Mouse (Mus musculus): ENCODE results near the gene Spp2. TPM values are rescaled to one million over a fixed set of nuclear protein-coding genes. Genes with fewer than 3 reads are reported as not detected.
"Not testable (repeated sequence)": the region's sequence is repeated elsewhere in the genome, so short reads cannot be mapped to it uniquely, and the experiment has no call there.

The Spp2 gene
- polyA plus RNA-seq, 1 experiment, result not detected

GRCm38 (mm10) chr1:88434057-88434456 is 27.3 kb downstream of the Spp2 start:
- Histone ChIP-seq H3K27ac (ENCODE audit: control insufficient read depth, insufficient read depth, low read depth, low read length) (no peak overlapping the region), H3K27me3 (ENCODE audit: control insufficient read depth, insufficient read depth, low read length) (no peaks in the 10 kb centered on the region), H3K4me1 (ENCODE audit: control insufficient read depth, insufficient read depth, low read length) (no peaks in the 10 kb centered on the region), H3K36me3 (ENCODE audit: control insufficient read depth, insufficient read depth, low read length) (no peaks in the 10 kb centered on the region), H3K4me3 (ENCODE audit: control insufficient read depth, low read depth, low read length) (no peak overlapping the region)
- TF ChIP-seq POLR2A (IDR thresholded peaks at IDR 0.05; ENCODE audit: control insufficient read depth, low read depth, low read length), result no peak
- TF ChIP-seq CTCF (IDR thresholded peaks at IDR 0.05; ENCODE audit: control insufficient read depth, insufficient read depth, insufficient replicate concordance, low read depth, low read length), result no peak

DNA sequence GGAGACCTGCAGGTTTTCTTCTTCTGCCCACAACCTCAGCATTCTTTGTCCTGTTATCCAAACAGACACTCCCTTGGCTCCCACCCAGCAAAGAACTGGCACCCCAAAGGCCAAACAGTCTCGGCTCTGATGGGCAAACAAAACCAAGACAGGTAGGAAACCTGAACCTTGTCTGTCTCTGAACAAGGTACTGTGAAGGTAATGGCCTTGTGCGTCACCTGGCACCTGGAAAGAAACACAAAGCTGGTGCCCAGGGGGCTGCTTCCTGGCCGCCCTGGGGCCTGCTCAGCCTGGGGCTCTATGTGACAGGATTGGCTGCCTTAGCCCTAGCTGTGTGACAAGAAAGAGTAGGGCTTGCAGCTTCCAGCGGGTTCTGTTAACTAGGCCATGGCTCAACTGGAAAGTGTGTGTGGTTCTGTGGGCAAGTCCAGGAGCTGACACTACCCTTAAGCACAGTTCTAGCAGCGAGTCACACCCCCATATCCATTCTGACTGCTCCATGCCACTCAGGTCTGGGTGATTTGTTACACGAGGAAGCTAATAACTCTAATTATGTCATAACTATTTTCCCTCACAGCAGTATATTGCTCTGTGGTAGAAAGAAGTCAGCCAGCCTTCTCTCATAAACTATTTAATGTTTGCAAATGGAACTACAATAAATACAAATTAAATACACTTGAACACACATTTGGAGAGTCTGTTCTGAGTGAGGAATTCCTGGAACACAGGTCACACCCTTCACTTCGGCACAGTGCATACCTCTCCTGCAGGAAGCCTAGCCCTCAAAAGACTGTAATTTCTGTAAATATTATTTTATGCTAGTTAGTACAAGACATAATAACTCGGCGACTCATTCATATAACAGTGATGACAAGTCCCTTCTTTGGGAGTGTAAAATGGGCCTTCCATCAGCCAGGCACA is 30.7 kb downstream of the Spp2 start:
- H3K27ac ChIP-seq (ENCODE audit: control insufficient read depth, insufficient read depth, low read depth, low read length), result no peak overlapping the region

GRCm38 (mm10) chr1:88443383-88443782 is 36.6 kb downstream of the Spp2 start:
- Histone ChIP-seq H3K4me3 (ENCODE audit: control insufficient read depth, low read depth, low read length) (no peak overlapping the region), H3K27ac (ENCODE audit: control insufficient read depth, insufficient read depth, low read depth, low read length) (no peak overlapping the region), H3K4me1 (ENCODE audit: control insufficient read depth, insufficient read depth, low read length) (no peaks in the 10 kb centered on the region), H3K36me3 (ENCODE audit: control insufficient read depth, insufficient read depth, low read length) (no peaks in the 10 kb centered on the region), H3K27me3 (ENCODE audit: control insufficient read depth, insufficient read depth, low read length) (no peaks in the 10 kb centered on the region)
- no peak for TF ChIP-seq CTCF (IDR thresholded peaks at IDR 0.05; ENCODE audit: control insufficient read depth, insufficient read depth, insufficient replicate concordance, low read depth, low read length)
- no peak for TF ChIP-seq POLR2A (IDR thresholded peaks at IDR 0.05; ENCODE audit: control insufficient read depth, low read depth, low read length)

More for the DNA sequence above, 30.7 kb downstream of the Spp2 start:
- Histone ChIP-seq H3K4me3 (ENCODE audit: control insufficient read depth, low read depth, low read length) (no peak overlapping the region), H3K36me3 (ENCODE audit: control insufficient read depth, insufficient read depth, low read length) (no peaks in the 10 kb centered on the region), H3K4me1 (ENCODE audit: control insufficient read depth, insufficient read depth, low read length) (no peaks in the 10 kb centered on the region), H3K27me3 (ENCODE audit: control insufficient read depth, insufficient read depth, low read length) (no peaks in the 10 kb centered on the region)
- no peak for TF ChIP-seq POLR2A (IDR thresholded peaks at IDR 0.05; ENCODE audit: control insufficient read depth, low read depth, low read length)
- no peak for TF ChIP-seq CTCF (IDR thresholded peaks at IDR 0.05; ENCODE audit: control insufficient read depth, insufficient read depth, insufficient replicate concordance, low read depth, low read length)

DNA sequence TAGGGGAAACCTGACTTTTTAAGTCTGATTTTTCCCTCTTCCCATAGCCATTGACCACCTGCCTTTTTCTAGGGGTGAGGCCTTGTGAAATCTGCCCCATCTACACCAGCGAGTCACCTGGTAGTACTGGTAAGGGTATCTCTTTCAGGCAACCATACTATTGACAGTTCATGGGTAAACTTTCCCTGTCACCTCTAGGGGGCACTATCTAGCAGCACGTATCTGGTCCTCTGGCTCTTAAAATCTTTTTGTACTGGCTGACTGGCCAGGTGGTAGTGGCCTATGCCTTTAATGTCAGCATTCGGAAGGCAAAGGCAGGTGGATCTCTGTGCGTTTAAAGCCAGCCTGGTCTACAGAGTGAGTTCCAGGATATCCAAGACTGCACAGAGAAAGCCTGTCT is 38.6 kb downstream of the Spp2 start:
- 0 out of 2 replicates have a peak, but pooled peaks have one; percentile 3 for TF ChIP-seq CTCF (IDR thresholded peaks at IDR 0.05; ENCODE audit: control insufficient read depth, insufficient read depth, insufficient replicate concordance, low read depth, low read length)
- TF ChIP-seq POLR2A (IDR thresholded peaks at IDR 0.05; ENCODE audit: control insufficient read depth, low read depth, low read length), result no peak
- H3K27ac ChIP-seq (ENCODE audit: control insufficient read depth, insufficient read depth, low read depth, low read length), result no peak overlapping the region
- no peaks in the 10 kb centered on the region for H3K36me3 ChIP-seq (ENCODE audit: control insufficient read depth, insufficient read depth, low read length)
- H3K4me1 ChIP-seq (ENCODE audit: control insufficient read depth, insufficient read depth, low read length), result no peaks in the 10 kb centered on the region
- H3K4me3 ChIP-seq (ENCODE audit: control insufficient read depth, low read depth, low read length), result no peak overlapping the region
- H3K27me3 ChIP-seq (ENCODE audit: control insufficient read depth, insufficient read depth, low read length), result no peaks in the 10 kb centered on the region

DNA sequence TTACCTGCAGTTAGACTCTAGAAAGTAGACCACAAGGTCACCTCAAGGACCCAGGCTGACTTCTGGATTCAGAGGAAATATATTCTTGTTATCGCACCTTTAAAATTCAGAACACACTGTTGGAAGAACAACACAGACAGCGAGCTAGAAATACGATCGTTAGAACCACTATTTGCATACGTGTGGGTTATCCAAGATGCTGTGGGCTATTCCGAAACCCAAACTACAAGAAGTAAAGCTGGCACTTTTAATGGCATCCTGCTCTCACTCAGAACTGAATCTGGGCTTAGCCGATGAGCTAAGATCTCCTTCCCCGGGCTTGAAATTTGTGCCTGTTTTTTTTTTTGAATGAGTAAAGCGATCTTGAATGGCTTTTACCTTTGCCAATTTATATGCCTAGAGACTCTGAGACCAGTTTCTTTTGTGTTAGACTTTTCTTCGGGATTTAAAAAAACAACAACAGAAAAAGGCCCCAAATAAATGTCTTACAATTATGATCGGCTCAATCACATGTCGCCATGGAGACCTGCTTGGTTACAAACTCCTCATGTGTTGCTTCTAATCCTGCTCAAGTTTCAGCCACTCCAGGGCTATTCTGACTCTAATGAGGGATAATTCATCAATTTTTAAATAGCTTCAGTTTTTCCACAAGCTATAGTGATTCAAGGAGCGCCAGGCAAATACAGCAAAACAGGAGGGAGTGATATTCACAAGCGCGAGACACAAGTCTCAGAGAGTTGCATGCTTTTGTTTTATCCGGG is 39.7 kb downstream of the Spp2 start:
- Histone ChIP-seq H3K27ac (ENCODE audit: control insufficient read depth, insufficient read depth, low read depth, low read length) (no peak overlapping the region), H3K4me3 (ENCODE audit: control insufficient read depth, low read depth, low read length) (no peak overlapping the region)
- TF ChIP-seq POLR2A (IDR thresholded peaks at IDR 0.05; ENCODE audit: control insufficient read depth, low read depth, low read length) (no peak), CTCF (IDR thresholded peaks at IDR 0.05; ENCODE audit: control insufficient read depth, insufficient read depth, insufficient replicate concordance, low read depth, low read length) (no peak)

GRCm38 (mm10) chr1:88447483-88447882 is 40.7 kb downstream of the Spp2 start:
- H3K27me3 ChIP-seq (ENCODE audit: control insufficient read depth, insufficient read depth, low read length), result no peaks in the 10 kb centered on the region
- no peak overlapping the region for H3K4me3 ChIP-seq (ENCODE audit: control insufficient read depth, low read depth, low read length)
- H3K4me1 ChIP-seq (ENCODE audit: control insufficient read depth, insufficient read depth, low read length), result no peaks in the 10 kb centered on the region
- H3K27ac ChIP-seq (ENCODE audit: control insufficient read depth, insufficient read depth, low read depth, low read length), result no peak overlapping the region
- TF ChIP-seq POLR2A (IDR thresholded peaks at IDR 0.05; ENCODE audit: control insufficient read depth, low read depth, low read length) (no peak), CTCF (IDR thresholded peaks at IDR 0.05; ENCODE audit: control insufficient read depth, insufficient read depth, insufficient replicate concordance, low read depth, low read length) (no peak)
- no peaks in the 10 kb centered on the region for H3K36me3 ChIP-seq (ENCODE audit: control insufficient read depth, insufficient read depth, low read length)

More for the DNA sequence above, 39.7 kb downstream of the Spp2 start:
- Histone ChIP-seq H3K36me3 (ENCODE audit: control insufficient read depth, insufficient read depth, low read length) (no peaks in the 10 kb centered on the region), H3K4me1 (ENCODE audit: control insufficient read depth, insufficient read depth, low read length) (no peaks in the 10 kb centered on the region), H3K27me3 (ENCODE audit: control insufficient read depth, insufficient read depth, low read length) (no peaks in the 10 kb centered on the region)

DNA sequence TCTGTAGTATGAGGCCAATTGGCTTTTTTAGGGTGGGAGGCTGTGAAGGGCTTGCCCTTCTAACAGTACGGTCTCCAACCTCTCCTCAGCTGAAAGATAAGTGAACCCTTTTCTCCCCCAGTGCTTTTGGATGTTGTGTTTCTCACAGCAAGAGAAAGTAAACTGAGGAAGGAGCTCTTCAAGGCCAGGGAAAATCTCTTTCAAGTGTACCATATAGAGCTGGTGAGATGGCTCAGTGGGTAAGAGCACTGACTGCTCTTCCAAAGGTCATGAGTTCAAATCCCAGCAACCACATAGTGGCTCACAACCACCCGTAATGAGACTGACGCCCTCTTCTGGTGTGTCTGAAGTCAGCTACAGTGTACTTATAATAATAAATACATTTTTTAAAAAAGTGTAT is 41.3 kb downstream of the Spp2 start:
- not testable (repeated sequence) for H3K27ac ChIP-seq (ENCODE audit: control insufficient read depth, insufficient read depth, low read depth, low read length); H3K27me3 ChIP-seq (ENCODE audit: control insufficient read depth, insufficient read depth, low read length); H3K4me1 ChIP-seq (ENCODE audit: control insufficient read depth, insufficient read depth, low read length); H3K4me3 ChIP-seq (ENCODE audit: control insufficient read depth, low read depth, low read length); H3K36me3 ChIP-seq (ENCODE audit: control insufficient read depth, insufficient read depth, low read length)
